Mouse (Mus musculus) adrenal gland, postnatal 10 days (tissue): ENCODE results near the gene Uqcr11. TPM values are rescaled to one million over a fixed set of nuclear protein-coding genes. Genes with fewer than 3 reads are reported as not detected.

ENCODE experiments used
- DNase-seq: peaks from one replicate; pipeline ENCODE4 v3.0.0; 2021; ENCODE audit warnings: mixed read lengths
- total RNA-seq, 2 experiments: library from RNA; stranded (reverse); gene quantifications; 2 replicates each; pipeline ENCODE4 v1.2.3; 2021

The Uqcr11 gene
- total RNA-seq, 2 experiments from 2014 or later, result 1,321 to 1,365 TPM

DNA sequence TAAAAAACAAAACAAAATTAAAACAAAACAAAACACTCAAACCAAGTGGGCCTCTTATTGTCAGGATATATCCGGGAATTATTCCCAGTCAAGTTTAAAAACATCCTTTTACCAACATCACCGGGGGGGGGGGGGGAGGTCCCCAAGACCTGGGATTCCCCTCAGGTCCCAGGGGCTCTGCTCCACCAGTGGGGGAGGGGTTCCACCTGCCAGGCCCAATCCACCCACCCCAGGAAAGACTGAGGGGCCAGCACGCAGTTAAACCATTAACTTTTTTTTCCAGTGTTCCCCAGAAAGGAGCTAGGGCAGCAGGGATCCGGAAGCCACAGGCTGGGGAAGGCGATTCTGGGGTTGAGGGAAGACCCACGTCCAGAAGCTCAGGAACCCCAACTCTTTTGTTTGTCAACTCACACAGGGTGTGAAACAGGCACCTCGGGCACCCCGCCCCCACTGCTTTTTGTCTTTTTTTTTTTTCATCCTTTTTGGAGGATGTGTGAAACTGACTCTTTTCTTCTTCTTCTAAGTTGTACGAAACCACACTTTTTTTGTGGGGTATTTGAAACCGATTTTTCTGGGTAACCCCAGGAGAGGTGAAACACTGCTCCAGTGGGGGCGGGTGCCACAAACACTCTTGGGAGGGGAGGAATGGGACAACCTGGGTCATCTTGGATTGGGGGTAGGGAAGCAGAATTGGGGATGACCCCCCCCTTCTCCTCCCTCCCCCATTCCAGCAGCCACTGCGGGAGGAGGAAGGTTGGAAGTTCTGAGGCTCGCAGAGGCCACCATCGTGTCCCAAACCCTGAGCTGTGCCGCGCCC, 25.1 kb upstream of the Uqcr11 start:
- DNase-seq, result no peak

GRCm38 (mm10) chr10:80430375-80430980, 23.8 kb upstream of the Uqcr11 start:
- DNase-seq, result no peak

DNA sequence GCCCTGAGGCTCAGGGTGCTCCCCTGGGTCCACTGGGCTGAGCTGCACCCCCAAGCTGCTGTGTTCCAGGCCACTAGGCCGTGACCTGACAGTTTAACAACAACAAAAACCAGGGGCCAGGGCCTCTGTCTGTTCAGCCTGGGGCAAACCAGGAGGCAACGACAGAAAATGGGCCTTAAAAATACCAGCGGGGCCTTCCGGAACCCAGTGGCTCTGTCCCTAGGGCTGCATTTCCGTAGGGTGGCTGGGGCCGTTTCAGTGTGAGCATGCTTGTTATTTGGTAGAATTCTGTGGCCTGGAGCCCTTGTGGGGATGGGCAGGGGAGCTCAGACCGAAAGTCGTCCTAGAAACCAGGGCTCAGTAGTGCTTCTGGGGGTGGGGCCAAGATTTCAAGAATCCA, 23.2 kb upstream of the Uqcr11 start:
- DNase-seq, result no peak

DNA sequence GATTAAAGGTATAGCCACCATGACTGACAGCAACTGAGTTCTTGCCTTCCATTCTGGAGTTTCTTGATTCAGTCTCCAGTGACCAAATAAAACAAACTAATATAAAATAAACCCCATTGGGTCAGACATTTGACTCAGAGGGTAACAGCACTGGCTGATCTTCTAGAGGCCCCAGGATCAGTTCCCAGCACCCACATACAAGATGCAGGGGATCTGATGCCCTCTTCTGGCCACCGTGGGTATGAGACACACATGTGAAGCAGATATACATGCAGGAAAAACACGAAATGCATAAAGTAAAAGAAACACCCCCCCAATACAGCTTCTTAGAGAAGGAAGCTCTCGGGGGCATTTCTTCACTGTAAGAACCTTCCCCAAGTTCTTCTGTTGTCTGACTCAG, 18.4 kb upstream of the Uqcr11 start:
- DNase-seq, result no peak

- peak; percentile 51 for DNase-seq
Measured at GRCm38 (mm10) chr10:80423562-80423961, 16.9 kb upstream of the Uqcr11 start.

- peak; percentile 62 for DNase-seq
Measured at GRCm38 (mm10) chr10:80421651-80422472, 15.2 kb upstream of the Uqcr11 start.

DNA sequence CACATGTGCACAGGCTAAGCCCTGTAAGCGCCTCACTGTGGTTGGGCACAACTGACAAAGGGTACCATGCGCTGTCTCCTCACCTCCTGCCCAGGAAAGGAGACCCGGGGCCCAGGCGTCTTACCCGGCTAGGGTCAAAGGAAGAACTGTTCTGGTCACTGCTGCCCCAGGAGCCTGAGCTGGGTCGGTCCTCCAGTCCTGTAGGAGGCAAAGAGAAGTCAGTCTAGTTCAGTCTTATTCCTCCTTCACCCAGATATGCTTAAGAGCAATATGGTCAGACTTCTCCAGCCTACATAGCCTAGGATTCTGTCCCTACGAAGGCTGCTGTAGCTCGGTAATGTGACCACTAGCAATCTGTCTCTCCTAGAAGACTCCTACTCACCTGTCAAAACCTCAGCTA, 14.6 kb upstream of the Uqcr11 start:
- no peak for DNase-seq

- no peak for DNase-seq
Measured at GRCm38 (mm10) chr10:80420729-80421128, 14.1 kb upstream of the Uqcr11 start.

DNA sequence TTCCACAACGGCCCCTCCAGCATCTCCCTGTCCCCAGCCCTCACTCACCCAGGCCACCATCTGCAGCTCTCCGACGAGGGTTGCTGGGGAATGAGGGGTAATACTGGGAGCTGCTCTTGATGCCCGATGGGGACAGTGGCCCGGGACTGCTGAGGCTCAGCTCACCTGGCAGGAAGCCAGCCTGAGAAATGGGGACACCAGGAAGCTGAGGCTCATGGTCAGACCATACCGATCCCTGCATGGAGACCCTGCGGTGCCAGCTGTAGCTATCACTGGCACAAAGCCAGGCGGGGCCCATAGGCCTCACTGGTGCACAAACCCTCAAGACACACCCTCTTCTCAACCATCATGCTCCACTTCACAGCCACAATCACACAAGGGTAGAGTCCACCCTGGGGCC, 12.8 kb upstream of the Uqcr11 start:
- DNase-seq, result no peak

DNA sequence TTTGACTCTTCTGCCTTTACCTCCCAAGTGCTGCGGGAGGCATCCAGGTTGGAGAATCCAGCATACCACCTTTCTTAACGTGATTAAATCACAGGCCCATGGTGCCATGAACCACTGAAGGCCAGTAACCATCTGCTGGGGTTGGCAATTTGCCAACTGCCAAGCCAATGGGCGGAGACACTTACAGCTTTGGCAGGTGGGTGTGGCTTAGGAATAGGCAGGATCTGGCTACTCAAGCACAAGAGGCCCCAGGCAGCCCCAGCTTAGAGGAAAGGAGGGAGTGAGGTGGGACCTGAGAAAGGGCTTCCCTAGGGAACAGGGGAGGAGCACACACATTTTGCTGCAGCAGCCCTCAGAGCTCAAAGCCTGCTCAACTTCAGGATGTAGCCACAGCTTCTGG, 11.7 kb upstream of the Uqcr11 start:
- DNase-seq, result peak; percentile 76

DNA sequence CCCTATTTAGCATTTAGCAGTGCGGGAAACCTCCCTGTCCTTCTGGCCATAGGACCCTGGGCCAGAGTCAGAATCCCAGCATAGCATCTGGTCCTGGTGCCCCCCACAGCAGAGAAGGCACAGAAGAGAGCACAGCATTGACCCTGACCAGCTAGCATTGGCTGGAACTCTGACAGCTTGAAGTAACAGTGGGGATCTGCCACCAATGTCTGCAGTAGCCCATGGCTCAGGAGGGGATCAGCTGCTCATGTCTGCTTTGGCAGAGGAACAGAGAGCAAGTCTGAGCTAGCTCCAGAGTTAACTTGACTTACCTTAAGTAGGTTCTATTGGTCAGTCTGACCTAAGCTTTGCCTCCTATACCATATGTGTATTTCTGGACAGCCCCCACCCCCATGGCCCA, 11.2 kb upstream of the Uqcr11 start:
- DNase-seq, result no peak

DNA sequence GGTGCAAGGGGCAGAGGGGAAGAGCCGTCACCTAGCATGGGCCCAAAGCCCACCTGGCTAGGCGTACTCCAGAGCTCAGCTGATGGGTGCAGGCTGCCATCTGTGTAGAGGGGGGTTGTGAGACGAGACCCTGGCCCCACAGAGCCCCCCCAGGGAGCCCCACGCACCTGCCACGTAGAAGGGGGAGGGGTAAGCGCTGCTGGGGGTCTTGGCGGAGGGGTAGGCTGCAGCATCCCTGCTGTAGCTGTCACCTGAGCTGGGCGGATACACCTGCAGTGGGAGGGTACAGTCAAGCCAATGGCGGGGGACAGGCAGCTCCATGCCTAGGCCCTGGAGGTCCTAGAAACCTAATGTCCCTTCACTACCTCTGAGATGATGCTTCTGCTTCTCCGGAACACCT, 10.7 kb upstream of the Uqcr11 start:
- no peak for DNase-seq

DNA sequence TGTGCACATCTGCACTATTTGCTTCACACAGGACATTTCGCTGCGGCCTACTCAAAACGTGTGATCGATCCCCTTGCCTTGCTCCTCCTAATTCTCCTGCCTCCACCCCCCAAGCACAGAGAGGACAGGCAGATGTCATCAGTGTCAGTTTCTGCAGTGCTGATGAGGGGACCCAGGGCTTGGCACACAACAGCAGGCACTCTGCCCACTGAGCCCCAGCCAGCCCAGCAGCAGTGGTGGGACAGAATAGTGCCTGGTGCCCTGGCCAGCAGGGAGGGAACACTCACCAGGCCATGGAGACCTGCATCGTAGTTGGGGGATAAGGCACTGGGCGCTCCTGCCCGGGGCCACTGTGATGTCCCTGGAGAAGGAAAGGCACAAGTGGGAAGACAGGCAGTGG, 8.9 kb upstream of the Uqcr11 start:
- no peak for DNase-seq

DNA sequence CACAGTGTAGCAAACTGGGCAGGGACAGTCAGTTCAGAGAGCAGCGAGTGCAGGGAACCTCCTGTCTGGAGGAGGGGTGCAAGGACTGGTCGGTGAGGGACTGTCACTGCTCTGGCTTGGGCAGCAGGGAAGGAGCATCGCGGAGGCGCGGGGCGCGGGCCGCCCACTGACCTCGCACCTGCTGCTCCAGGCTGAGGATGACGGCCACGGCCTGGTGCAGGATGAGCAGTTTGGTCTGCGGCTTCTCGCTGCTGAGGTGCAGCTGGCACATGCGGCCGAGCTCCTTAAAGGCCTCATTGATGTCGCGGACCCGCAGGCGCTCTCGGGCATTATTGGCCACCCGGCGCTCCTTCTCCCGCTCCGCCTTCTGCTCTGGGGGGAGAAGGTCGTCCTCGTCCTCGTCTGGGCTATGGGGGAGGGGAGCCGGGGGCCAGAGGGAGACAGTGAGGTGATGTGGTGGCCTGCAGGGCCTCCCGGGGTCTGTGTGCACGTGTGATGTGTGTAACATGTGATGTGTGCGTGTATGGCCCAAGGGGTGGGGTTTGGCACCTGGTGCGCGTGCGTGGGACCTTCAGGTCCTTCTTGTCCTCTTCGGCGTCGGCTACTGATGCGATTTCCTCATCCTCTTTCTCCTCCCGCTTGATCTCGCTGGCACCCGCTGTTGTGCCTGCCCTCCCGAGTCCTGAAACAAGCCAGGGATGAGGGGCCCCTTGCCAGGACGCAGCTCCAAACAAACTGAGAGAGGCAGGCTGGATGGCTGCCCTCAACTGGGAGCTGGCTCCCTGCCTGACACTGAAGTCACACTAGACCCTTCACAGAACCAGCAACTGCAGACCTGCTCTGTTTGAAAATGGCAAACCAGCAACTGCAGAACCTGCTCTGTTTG, 6.3 kb upstream of the Uqcr11 start:
- peak; percentile 77 for DNase-seq

- DNase-seq, result no peak
Measured at GRCm38 (mm10) chr10:80407924-80408323, 1.3 kb upstream of the Uqcr11 start.

GRCm38 (mm10) chr10:80405481-80406173, 1.0 kb downstream of the Uqcr11 start:
- no peak for DNase-seq

DNA sequence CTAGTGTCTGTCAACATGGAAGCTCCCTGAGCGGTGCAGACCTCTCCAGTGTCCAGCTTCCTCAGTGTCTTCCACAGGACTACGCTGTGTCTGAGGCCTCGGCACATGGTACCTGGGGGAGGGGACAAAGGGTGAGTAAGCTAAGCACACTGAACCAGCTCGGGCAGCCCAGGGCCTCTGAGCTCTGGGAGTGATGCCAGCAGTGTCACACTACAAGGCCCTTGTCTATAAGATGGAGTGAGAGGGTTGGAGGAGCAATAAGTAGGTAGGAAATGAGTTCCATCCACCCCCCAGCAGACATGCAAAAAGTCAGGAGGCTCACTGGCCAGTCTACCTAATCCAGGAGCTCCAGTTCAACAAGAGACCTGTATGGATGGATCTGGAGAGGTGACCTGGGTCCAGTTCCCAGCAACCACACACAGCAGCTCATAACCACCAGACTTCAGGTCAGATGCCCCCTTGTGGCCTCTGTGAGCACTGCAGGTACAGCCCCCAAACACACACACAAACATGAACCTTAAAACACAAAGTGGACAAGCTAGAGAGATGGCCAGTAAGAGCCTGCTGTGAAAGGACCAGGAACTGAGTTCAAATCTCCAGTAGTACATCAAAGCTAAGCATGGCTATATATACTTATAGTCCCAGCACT, 3.5 kb downstream of the Uqcr11 start:
- DNase-seq, result peak; percentile 82

- no peak for DNase-seq
Measured at GRCm38 (mm10) chr10:80400704-80401161, 5.9 kb downstream of the Uqcr11 start.

- no peak for DNase-seq
Measured at GRCm38 (mm10) chr10:80399973-80400703, 6.5 kb downstream of the Uqcr11 start.
